Mouse (Mus musculus) layer of hippocampus, adult 11-12 months (tissue): ENCODE data around the gene Enc1.
"Not testable (repeated sequence)": the region's sequence is repeated elsewhere in the genome, so short reads cannot be mapped to it uniquely, and the experiment has no call there.

Source experiments
- DNase-seq: peaks from one replicate; pipeline ENCODE4 v3.0.0; 2022; ENCODE audit warnings: low spot score

The Enc1 gene

GRCm38 (mm10) chr13:97251736-97252135 lies 10.8 kb downstream of the Enc1 start:
- DNase-seq: no peak

- no peak for DNase-seq
Measured at GRCm38 (mm10) chr13:97252469-97252868, 11.6 kb downstream of the Enc1 start.

- no peak for DNase-seq
Measured at GRCm38 (mm10) chr13:97253418-97253981, 12.6 kb downstream of the Enc1 start.

GRCm38 (mm10) chr13:97253994-97254393 lies 13.1 kb downstream of the Enc1 start:
- DNase-seq: no peak

GRCm38 (mm10) chr13:97254564-97255164 lies 13.8 kb downstream of the Enc1 start:
- no peak for DNase-seq

- DNase-seq: no peak
Measured at GRCm38 (mm10) chr13:97255976-97256848, 15.3 kb downstream of the Enc1 start.

GRCm38 (mm10) chr13:97256849-97257379 lies 16.0 kb downstream of the Enc1 start:
- DNase-seq: no peak

GRCm38 (mm10) chr13:97259271-97259670 lies 18.4 kb downstream of the Enc1 start:
- no peak for DNase-seq

- DNase-seq: no peak
Measured at GRCm38 (mm10) chr13:97260456-97261180, 19.7 kb downstream of the Enc1 start.

- DNase-seq: no peak
Measured at GRCm38 (mm10) chr13:97261549-97261948, 20.6 kb downstream of the Enc1 start.

GRCm38 (mm10) chr13:97262676-97263075 lies 21.8 kb downstream of the Enc1 start:
- DNase-seq: no peak

GRCm38 (mm10) chr13:97265534-97265933 lies 24.6 kb downstream of the Enc1 start:
- not testable (repeated sequence) for DNase-seq

GRCm38 (mm10) chr13:97270723-97271122 lies 29.8 kb downstream of the Enc1 start:
- DNase-seq: no peak

- no peak for DNase-seq
Measured at GRCm38 (mm10) chr13:97271641-97272040, 30.7 kb downstream of the Enc1 start.

GRCm38 (mm10) chr13:97274757-97275156 lies 33.9 kb downstream of the Enc1 start:
- no peak for DNase-seq

GRCm38 (mm10) chr13:97275482-97275881 lies 34.6 kb downstream of the Enc1 start:
- DNase-seq: no peak

GRCm38 (mm10) chr13:97282051-97282910 lies 41.4 kb downstream of the Enc1 start:
- DNase-seq: no peak

GRCm38 (mm10) chr13:97282911-97283281 lies 42.0 kb downstream of the Enc1 start:
- no peak for DNase-seq

- no peak for DNase-seq
Measured at GRCm38 (mm10) chr13:97287046-97287445, 46.1 kb downstream of the Enc1 start.

- DNase-seq: no peak
Measured at GRCm38 (mm10) chr13:97290747-97291146, 49.8 kb downstream of the Enc1 start.

- DNase-seq: no peak
Measured at GRCm38 (mm10) chr13:97291354-97291753, 50.4 kb downstream of the Enc1 start.
